Mouse (Mus musculus): ENCODE data around the gene Wdr27.

DNA sequence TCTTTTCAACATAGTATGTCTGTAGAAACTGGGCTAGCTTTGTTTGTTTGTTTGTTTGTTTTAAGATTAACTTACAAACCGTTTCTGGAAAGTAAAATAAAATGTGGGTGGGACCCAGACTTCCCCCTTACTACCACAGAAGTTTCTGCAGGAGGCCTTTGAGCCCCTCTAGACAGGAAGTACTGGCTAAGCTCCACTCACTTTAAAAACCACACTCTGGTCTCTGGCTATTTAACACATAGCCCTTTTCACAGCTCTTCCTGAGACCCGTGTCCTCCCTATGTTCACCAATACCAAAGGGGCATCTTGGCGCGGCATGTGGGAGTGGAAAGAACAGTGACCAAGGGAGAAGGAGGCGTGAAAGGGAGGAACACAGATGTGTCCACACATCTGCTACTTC lies 127.7 kb downstream of the Wdr27 start:
- TF ChIP-seq CTCF (IDR thresholded peaks at IDR 0.05; ENCODE audit: insufficient read depth, low read length) (no peak), POLR2A (IDR thresholded peaks at IDR 0.05; ENCODE audit: borderline replicate concordance, extremely low read depth, low read depth, low read length) (no peak)

Measured in lung, adult 2 months (tissue).